Mouse (Mus musculus): ENCODE results near the gene Col4a3.

DNA sequence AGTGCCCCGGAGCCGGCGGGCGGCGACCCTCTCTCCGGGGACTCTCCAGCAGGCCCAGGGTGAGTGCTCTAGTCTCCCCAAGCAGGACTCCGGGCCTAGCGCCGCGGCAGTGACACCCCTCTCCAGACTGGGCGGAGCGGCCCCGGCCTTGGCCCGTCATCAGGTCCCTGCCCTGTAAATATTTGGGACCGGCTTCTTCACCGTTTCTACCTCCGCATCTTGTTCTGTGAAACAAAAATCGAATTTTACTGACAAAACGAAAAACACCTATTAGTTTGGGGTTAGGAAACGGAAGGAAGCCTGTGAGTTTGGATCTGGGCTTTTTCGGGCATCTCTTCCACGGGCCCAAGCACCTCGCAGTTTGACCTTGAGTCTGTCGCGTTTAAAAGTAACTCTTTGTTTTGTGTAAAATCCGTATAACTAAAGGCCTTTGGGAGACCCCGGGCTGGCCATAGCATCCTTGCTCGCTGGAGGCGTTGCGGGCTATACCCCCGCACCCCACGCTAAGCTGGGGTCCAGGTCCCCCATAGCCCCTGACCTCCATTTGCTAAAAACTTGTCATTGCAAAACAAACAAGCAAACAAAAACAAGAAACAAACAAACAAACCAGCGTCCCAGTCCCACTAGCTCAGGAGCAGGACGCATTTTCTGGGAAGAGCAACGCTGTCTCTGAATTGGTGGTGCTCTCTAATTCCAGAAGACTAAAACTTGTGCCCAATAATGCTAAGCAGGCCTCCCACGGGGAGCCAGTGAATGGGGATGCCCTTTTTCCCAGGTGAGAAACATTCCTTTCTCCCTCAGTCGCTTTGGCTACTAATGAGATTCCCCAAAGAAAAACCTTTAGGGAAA, 138.5 kb downstream of the Col4a3 start:
- no peak for TF ChIP-seq CTCF (IDR thresholded peaks at IDR 0.05; ENCODE audit: low read depth, low read length)
- TF ChIP-seq POLR2A (IDR thresholded peaks at IDR 0.05; ENCODE audit: extremely low read depth, insufficient read depth, low read length): no peak
